Mouse (Mus musculus) intestine, postnatal 0 days (tissue): ENCODE data around the gene Itgal. TPM values are rescaled to one million over a fixed set of nuclear protein-coding genes. Genes with fewer than 3 reads are reported as not detected.
A peak's percentile ranks its signal among the peaks of the same experiment; 100 is the strongest.

Source experiments
- ATAC-seq: fragments of 200-750 bp; cut with Nextera tagmentation; 2 replicates; pipeline ENCODE4 v1.8.0; 2017; ENCODE audit warnings: mild to moderate bottlenecking, moderate TSS enrichment, moderate library complexity
- H3K27ac ChIP-seq: fragments of 300-500 bp; sonication (generic); 2 replicates; pipeline ENCODE4 v1.5.1; 2014; ENCODE audit warnings: mild to moderate bottlenecking, low read depth, low read length, moderate library complexity
- H3K27me3 ChIP-seq: fragments of 300-500 bp; sonication (generic); replicated peaks from 2 replicates; pipeline ENCODE4 v1.6.1; 2014; ENCODE audit warnings: low read length, mixed read lengths; ENCODE audit not compliant: control insufficient read depth, insufficient read depth
- H3K36me3 ChIP-seq: fragments of 300-500 bp; sonication (generic); 2 replicates; pipeline ENCODE4 v1.6.1; 2014; ENCODE audit warnings: mild to moderate bottlenecking, moderate library complexity; ENCODE audit not compliant: control insufficient read depth, insufficient read depth
- H3K4me1 ChIP-seq: fragments of 300-500 bp; sonication (generic); replicated peaks from 2 replicates; pipeline ENCODE4 v1.6.1; 2014; ENCODE audit warnings: antibody characterized with exemption, low read length, mixed read lengths; ENCODE audit not compliant: control insufficient read depth, insufficient read depth
- H3K4me2 ChIP-seq: fragments of 300-500 bp; sonication (generic); replicated peaks from 2 replicates; pipeline ENCODE4 v1.6.1; 2014; ENCODE audit warnings: low read depth, mild to moderate bottlenecking, moderate library complexity
- H3K4me3 ChIP-seq: fragments of 300-500 bp; sonication (generic); 2 replicates; pipeline ENCODE4 v1.5.1; 2014; ENCODE audit warnings: low read depth, low read length
- H3K9ac ChIP-seq: fragments of 300-500 bp; sonication (generic); 2 replicates; pipeline ENCODE4 v1.6.1; 2014; ENCODE audit warnings: mild to moderate bottlenecking, low read depth, low read length
- H3K9me3 ChIP-seq: fragments of 300-500 bp; sonication (generic); 2 replicates; pipeline ENCODE4 v1.6.1; 2016; ENCODE audit warnings: mixed run types; ENCODE audit not compliant: control insufficient read depth
- CTCF ChIP-seq: sonication (generic); IDR thresholded peaks from 2 replicates; pipeline ENCODE4 v1.5.1; 2016; ENCODE audit warnings: low read depth, mild to moderate bottlenecking, control low read depth, antibody characterized with exemption, moderate library complexity
- WGBS: fragments of 180-500 bp; shearing (Covaris S2); extraction: QIAGEN DNeasy Blood & Tissue Kit; methylation state at CpG from one replicate; pipeline ENCODE4 v1.1.7; 2014; 5-methylcytosine and 5-hydroxymethylcytosine counted together
- polyA plus RNA-seq: library from polyadenylated mRNA; unstranded; fragments of >200 nt; fragmentation: Nextera tagmentation; extraction: Ambion mirVana; gene quantifications from 2 replicates; pipeline ENCODE4 v1.2.1, GENCODE M21; 2015

Gene Itgal
- polyA plus RNA-seq, 1 experiment from 2014 or later: 0.87 TPM

DNA sequence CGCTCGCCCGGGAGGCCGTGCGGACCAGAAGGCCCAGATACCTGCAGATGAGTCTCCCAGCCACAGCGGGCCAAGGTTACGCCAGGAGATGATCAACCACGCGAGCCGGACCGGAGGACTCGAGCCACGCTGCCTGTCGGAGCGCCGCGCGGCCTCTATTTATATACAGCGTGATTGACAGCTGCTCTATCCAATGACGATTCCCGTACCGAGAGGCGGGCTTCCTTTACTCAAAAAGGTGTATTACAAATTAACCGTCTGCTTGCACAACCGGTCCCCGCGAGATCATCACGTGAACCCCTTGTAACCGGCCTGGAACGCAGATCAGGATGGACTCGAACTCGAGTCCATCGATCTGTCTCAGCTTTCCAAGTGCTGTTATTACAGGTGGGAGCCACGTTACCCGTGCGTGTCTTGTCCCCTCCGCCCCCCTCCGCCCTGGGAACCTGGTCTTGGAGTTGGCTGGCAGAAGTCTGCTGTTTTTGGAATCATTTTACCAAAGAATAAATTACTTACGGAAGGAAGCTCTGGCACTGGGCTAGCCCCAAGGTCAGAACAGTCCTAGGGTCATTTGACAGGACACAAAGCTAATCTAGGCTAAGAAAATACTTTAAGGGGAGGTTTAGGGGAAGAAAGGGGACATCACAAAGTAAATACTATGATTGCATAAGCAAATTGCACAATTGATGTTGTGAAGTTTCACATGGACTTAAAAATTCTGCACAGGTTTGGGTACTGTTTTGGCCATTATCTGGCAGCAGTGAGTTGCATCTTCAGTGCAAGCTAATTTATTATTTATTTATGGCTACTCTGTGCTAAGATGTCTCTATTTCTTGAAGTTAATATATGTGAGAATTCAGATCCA lies 21.9 kb upstream of the Itgal start, which contains the start of gene Sephs2:
Gene Sephs2 (minus strand): TSS at position 131 of the 865 bp plus-strand sequence.
- H3K4me3 ChIP-seq: peak within 1 kb of the TSS; percentile 78
- peak within 1 kb of the TSS; percentile 87 for H3K9ac ChIP-seq
- peak within 1 kb of the TSS; percentile 91 for H3K27ac ChIP-seq
- 2% methylated on average over 39 of the region's 39 CpGs for WGBS
- H3K4me1 ChIP-seq: peaks cover 6% of the 10 kb centered on the region
- peaks cover 12% of the 10 kb centered on the region for H3K36me3 ChIP-seq
- peak within 1 kb of the TSS; percentile 89 for H3K4me2 ChIP-seq
- no peaks in the 10 kb centered on the region for H3K27me3 ChIP-seq
- ATAC-seq: peak; percentile 73
- no peak for TF ChIP-seq CTCF
- no peaks in the 10 kb centered on the region for H3K9me3 ChIP-seq

DNA sequence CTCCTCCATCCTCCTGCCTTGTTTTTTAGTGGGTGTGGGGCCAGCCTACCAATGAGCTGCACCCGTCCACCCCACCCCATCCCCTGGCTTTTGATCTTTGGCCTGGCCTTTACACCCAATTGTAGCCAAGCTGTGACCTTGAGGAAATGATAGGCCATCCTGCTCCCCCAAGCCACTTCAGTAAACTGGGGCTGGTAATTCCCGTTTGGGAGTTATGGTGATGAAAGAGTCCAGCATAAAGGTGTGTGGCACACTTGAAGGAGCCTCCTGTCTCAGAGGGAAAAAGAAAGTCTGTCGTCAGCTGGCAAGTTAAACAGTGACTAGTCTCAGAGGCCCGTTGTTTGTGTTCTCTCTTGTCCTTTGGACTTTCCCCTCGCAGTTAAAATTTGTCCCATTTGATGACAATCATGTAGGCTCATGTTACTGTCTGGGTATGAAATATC lies 19.5 kb upstream of the Itgal start:
- H3K36me3 ChIP-seq: no peaks in the 10 kb centered on the region

DNA sequence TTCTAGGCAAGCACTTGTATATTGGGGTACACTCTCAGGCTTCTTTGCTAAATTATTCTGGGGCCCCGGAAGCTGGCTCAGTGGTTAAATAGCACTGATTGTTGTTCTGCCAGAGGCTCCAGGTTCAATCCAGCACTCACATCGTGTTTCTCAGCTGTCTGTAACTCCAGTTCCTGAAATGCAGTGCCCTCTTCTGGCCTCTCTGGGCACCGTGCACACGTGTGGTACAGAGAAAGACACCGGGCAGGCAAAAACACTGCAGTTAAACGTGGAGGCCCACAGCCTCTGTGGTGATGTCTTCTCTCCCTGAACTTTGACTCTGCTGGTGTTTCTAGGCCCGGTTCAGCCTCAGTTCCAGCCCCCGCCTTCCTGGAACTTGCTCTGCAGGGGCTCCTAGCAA lies 17.7 kb upstream of the Itgal start:
- Histone ChIP-seq H3K27ac (no peak overlapping the region), H3K27me3 (no peaks in the 10 kb centered on the region), H3K9me3 (no peaks in the 10 kb centered on the region), H3K9ac (no peak overlapping the region), H3K4me2 (no peak overlapping the region), H3K36me3 (no peaks in the 10 kb centered on the region), H3K4me1 (peaks cover 6% of the 10 kb centered on the region; the same call in 1 of the 2 replicates), H3K4me3 (no peak overlapping the region)
- TF ChIP-seq CTCF: peak; percentile 87
- WGBS: 14% methylated on average over 8 of the region's 8 CpGs
- ATAC-seq: peak; percentile 38

More for the DNA sequence above, 19.5 kb upstream of the Itgal start:
- H3K4me2 ChIP-seq: peak overlapping the region; percentile 44
- no peak for TF ChIP-seq CTCF
- peak overlapping the region; percentile 77 for H3K27ac ChIP-seq
- H3K4me3 ChIP-seq: no peak overlapping the region
- no peaks in the 10 kb centered on the region for H3K27me3 ChIP-seq
- 32% methylated on average over 5 of the region's 5 CpGs for WGBS
- peaks cover 6% of the 10 kb centered on the region; the same call in 1 of the 2 replicates for H3K4me1 ChIP-seq
- no peaks in the 10 kb centered on the region for H3K9me3 ChIP-seq
- ATAC-seq: peak; percentile 81
- H3K9ac ChIP-seq: no peak overlapping the region

GRCm38 (mm10) chr7:127280092-127280491 lies 16.0 kb upstream of the Itgal start:
- H3K27me3 ChIP-seq: no peaks in the 10 kb centered on the region
- H3K4me3 ChIP-seq: no peak overlapping the region
- no peak overlapping the region for H3K4me2 ChIP-seq
- H3K9me3 ChIP-seq: no peaks in the 10 kb centered on the region
- no peak for ATAC-seq
- no peak for TF ChIP-seq CTCF
- peaks cover 6% of the 10 kb centered on the region; the same call in 1 of the 2 replicates for H3K4me1 ChIP-seq
- H3K9ac ChIP-seq: no peak overlapping the region
- no peak overlapping the region for H3K27ac ChIP-seq
- 58% methylated on average over 3 of the region's 3 CpGs for WGBS
- no peaks in the 10 kb centered on the region for H3K36me3 ChIP-seq

DNA sequence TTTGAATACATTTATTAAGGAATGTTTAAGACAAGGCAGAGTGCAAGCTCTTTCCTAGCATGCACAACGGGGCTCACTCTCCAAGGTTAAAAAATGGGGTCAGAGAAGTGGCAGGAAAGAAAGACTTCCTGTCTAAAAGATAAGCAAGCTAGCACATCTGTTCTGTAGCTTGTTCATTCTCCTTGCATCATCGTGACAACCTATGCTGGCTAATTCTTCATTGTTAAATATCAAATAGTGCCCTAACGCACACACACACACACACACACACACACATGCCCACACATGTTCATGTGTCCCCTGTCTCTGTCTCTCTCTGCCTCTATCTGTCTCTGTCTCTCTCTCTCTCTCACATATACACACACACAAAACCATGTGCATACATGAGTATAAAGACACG lies 14.9 kb upstream of the Itgal start:
- Histone ChIP-seq H3K4me2 (no peak overlapping the region), H3K27ac (no peak overlapping the region), H3K4me3 (no peak overlapping the region), H3K36me3 (no peaks in the 10 kb centered on the region), H3K27me3 (no peaks in the 10 kb centered on the region), H3K9me3 (no peaks in the 10 kb centered on the region), H3K4me1 (peaks cover 6% of the 10 kb centered on the region; the same call in 1 of the 2 replicates), H3K9ac (no peak overlapping the region)
- no peak for TF ChIP-seq CTCF
- 57% methylated on average over 4 of the region's 4 CpGs for WGBS
- no peak for ATAC-seq

DNA sequence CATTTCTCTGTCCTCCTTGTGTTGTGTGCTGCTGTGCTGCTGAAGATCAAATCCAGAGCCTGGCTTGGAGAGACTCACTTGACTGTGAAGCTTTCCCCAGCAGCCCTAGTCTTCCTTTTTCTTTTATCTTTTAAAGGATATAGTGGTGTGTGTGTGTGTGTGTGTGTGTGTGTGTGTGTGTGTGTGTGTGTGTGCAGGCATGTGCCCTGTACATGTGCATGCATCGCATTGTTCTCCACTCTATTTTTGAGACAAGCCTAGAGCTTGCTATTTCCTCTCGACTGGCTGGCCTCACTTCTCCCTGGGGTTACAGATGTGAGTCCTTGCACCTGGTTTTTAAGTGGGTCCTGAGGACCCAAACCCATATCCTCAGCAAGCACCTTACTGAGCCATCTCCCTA lies 13.9 kb upstream of the Itgal start:
- Histone ChIP-seq H3K4me3 (no peak overlapping the region), H3K36me3 (no peaks in the 10 kb centered on the region), H3K4me1 (peaks cover 6% of the 10 kb centered on the region; the same call in 1 of the 2 replicates), H3K9ac (no peak overlapping the region), H3K4me2 (no peak overlapping the region), H3K27me3 (no peaks in the 10 kb centered on the region), H3K9me3 (no peaks in the 10 kb centered on the region), H3K27ac (no peak overlapping the region)
- no peak for TF ChIP-seq CTCF
- no peak for ATAC-seq
- 77% methylated on average over 2 of the region's 2 CpGs for WGBS
